Mouse (Mus musculus) left cerebral cortex, postnatal 36 days (tissue): Measurements from ENCODE around the gene Cox5a. TPM values are rescaled to one million over a fixed set of nuclear protein-coding genes. Genes with fewer than 3 reads are reported as not detected.
A peak's percentile ranks its signal among the peaks of the same experiment; 100 is the strongest.

Source experiments
- DNase-seq, 2 experiments: peaks; one replicate each; pipeline ENCODE4 v3.0.0; 2021 to 2022; ENCODE audit warnings: low spot score in 2 of 2, mixed read lengths in 1 of 2
- intact Hi-C: fragments of 180-260 bp; cut with DNase I; formaldehyde crosslinking; loops from one replicate; pipeline ENCODE4 v1.15.1; 2025
- total RNA-seq, 2 experiments: library from RNA; stranded (reverse); gene quantifications; 2 replicates each; pipeline ENCODE4 v1.2.3; 2021

Gene Cox5a
- total RNA-seq: 100 to 1,000 TPM; 378 to 426 TPM

DNA sequence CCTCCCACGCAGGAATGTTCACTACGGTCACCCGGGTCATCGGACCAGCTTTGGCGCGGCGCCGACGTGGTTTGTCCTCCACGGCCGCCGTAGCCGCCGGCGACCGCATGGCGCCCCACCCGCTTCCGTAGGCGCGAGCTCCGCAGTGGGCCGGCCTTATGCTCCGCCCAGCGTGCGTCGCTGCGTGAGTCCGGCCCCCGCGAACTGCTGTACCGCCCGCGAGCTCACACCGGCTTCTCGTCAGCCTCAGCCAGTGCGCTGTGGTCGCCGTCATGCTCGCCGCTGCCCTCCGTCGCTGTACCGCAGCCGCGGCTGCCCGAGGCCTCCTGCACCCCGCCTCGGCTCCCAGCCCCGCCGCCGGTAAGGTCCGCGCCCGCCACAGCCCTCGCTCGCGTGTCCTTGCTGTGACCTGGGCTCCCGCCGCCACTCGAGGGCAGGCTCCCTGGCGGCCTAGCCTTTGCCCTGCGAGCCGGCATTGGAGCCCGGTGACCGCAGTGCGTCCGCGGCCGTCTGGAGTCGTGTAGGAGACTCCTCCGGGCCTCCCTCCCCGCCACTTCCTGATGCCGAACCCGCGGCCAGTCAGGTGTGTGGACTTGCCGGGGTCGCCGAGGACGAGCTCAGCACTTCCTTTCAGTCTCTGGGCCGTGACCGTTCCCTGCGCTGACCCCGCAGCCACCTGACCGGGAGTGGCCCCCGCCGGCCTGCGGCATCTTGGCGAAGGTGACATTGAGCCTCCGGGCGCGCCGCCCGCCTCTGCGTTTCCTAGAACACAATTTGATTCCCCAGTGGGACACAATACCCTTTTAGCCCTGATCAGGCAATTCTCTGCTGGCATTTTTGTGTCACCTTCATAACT lies at the start of gene Cox5a:
Gene Cox5a (plus strand): TSS at position 219 of the 856 bp plus-strand sequence.
- peak; percentile 93 to 95 for DNase-seq
- intact Hi-C loops: loop anchor here (2.0 to 5.0 kb wide), 3 partner anchors 16 to 444 kb away; partner anchors contain the start of genes Rpp25 and Scamp5

GRCm38 (mm10) chr9:57485774-57486173 lies 35.3 kb upstream of the Cox5a start:
- intact Hi-C loops: loop anchor here (2.0 kb wide), 1 partner anchor 31 kb away; no protein-coding TSS in a partner anchor

GRCm38 (mm10) chr9:57487807-57488206 lies 33.3 kb upstream of the Cox5a start:
- intact Hi-C loops: loop anchor here (2.0 kb wide), 1 partner anchor 29 kb away; no protein-coding TSS in a partner anchor
- no peak for DNase-seq

More at GRCm38 (mm10) chr9:57485774-57486173, 35.3 kb upstream of the Cox5a start:
- peak; percentile 77 to 84 for DNase-seq

- no peak for DNase-seq
- intact Hi-C loops: no loop called here
Observed at GRCm38 (mm10) chr9:57493532-57493931, 27.5 kb upstream of the Cox5a start.

GRCm38 (mm10) chr9:57494970-57495369 lies 26.1 kb upstream of the Cox5a start:
- intact Hi-C loops: no loop called here
- DNase-seq: no peak

DNA sequence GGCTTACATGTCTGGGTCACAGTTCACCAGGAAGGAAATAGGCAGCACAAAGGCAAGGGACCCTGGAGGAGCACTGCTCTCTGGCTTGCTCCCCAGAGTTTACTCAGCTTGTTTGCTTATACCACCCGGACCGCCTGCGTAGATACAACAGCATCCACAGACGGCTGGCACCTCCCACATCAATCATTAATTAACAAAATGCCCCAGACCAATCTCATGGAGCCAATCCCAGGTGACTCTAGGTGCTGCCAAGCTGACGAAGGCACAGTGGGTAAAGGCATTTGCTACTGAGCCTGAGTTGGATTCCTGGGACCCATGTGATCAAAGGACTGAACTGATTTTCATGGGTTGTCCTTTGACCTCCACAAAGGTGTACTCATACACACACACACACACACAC lies 23.8 kb upstream of the Cox5a start:
- no peak for DNase-seq
- intact Hi-C loops: no loop called here

DNA sequence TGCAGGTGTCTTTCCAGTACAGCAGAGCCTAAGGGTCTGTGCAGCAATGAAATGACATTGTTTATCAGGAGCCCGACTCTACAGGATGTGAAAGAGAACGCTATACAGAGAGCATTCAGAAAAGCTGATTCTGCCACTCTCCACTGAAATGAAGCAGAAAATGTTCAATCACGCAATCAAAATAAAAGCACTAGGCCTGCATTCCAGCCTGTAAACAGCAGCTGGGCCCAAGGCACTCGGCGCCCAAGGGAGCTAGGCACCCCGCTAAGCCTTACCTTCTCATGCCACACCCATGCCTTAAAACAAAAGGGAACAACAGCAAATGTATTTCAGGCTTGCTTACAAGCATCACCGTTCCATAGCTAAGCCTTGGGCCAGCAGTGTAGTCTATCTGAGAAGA lies 22.5 kb upstream of the Cox5a start:
- intact Hi-C loops: no loop called here
- no peak for DNase-seq

DNA sequence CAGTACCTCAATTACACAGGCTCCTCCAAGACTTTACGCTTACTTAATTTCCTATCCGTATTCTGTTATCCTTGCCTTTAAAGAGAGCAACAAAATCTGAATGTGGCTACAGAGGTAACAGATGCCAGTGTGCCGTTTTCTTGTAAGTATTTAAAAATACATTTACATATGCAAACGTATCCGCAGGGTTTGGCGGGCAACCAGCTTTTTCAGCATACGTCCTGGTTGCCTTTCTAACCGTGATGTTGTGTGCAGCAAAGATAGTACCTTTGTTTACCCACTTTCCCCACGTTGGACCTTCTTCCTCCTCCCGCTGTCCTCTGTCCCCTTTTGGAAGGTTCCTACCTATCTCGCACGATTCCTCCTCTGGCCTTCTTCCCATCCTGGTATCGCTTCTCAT lies 19.6 kb upstream of the Cox5a start:
- intact Hi-C loops: loop anchor here (5.0 to 10.0 kb wide), 2 partner anchors 34 to 237 kb away; partner anchors contain the start of genes 1700017B05Rik and Scamp5
- DNase-seq: peak in 1 of 2 experiments; percentile 33

DNA sequence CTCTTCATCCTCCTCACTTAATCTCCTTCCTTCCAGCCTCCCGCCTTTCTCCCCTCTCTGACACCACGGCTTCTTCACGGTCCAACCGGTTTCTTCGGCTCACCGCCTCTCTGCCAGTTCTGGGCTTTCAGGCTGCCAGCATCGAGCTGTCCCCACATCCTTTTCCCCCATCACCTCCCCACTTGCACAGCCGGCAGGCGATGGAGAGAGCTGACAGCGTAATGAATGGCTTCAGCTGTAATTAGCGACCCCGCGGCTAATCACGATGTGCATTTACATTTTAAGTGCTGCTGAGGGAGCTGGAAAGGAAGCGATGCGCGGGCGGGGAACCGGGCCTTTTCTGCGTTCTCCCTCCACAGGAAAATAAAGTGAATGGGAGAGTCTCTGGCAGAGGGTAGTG lies 19.2 kb upstream of the Cox5a start:
- intact Hi-C loops: loop anchor here (5.0 to 10.0 kb wide), 2 partner anchors 35 to 237 kb away; partner anchors contain the start of genes 1700017B05Rik and Scamp5
- peak; percentile 50 to 55 for DNase-seq

DNA sequence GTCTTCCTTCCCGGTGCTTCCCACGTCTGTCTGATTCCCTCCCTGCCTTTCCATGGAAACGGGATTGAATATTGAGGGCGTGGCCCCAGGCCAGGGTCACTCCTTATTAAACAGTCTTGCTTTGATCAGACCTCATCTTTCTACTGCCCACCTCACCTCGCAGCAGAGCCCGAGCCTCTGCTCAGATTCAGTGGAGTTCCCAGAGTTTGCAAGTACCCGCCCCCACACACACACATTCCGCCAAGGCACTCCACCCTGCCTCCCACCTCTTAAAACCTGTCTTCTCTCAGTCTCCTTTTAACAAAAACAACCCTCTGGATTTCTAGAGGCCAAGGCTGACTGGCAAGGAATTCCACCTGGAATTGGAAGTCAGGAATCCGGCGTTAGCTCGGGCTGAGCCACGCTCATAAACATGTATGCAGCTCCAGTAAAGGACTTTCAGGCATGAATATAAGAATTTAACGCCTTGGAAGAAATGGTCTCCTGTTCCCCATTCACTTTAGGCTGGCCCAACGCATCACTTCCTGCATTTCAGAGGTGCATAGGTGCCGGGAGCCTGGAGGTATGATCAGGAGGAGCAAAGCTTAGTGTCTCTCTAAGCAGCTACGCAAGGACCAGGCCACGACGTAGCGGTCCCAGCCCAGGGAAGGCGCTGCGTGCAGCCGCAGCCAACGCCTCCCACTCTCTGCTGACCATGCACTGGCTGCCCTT lies 18.0 kb upstream of the Cox5a start:
- intact Hi-C loops: loop anchor here (5.0 to 10.0 kb wide), 2 partner anchors 36 to 238 kb away; partner anchors contain the start of genes 1700017B05Rik and Scamp5

DNA sequence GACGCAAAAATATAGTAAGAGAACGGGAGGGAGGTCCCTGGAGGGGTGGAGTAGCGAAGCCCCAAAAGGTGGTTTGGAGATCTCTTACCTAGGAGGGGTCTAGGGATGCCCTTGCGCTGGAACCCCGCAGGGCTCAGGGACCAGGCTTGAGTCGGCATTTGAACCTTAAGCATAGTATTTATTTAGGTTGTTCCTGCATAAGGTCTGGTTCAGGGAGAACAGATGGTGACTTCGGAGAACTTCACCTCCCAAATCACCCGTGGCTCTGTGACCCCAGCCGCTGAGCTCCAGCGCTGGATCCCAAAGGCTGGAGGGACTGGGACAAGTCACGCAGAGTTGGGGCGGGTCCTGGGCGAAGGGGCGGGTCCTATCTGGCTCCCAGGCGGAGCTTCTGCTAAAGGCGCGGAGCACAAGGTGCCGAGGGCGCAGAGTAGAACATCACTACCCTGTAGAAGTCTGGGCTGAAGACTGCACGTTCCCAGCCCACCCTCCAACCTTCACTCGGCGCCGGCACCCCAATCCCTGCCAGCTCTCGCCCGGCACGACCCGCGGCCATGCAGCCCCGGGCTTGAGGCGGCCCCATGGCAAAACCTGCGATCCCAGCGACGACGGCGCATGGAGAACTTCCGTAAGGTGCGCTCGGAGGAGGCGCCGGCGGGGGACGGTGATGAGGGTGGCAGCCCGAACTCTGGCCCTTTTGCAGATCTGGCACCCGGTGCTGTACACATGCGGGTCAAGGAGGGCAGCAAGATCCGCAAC lies 17.3 kb upstream of the Cox5a start, which contains the start of gene Rpp25:
Gene Rpp25 (plus strand): TSS at position 405 of the 759 bp plus-strand sequence.
- intact Hi-C loops: loop anchor here (2.0 to 10.0 kb wide), 3 partner anchors 17 to 239 kb away; partner anchors contain the start of genes 1700017B05Rik, Cox5a and Scamp5
- peak; percentile 49 to 63 for DNase-seq

More for the DNA sequence above, 18.0 kb upstream of the Cox5a start:
- peak; percentile 33 to 42 for DNase-seq

- DNase-seq: peak; percentile 59 to 61
- intact Hi-C loops: loop anchor here (2.0 to 10.0 kb wide), 3 partner anchors 16 to 240 kb away; partner anchors contain the start of genes 1700017B05Rik, Cox5a and Scamp5
Observed at GRCm38 (mm10) chr9:57504381-57504700, 16.7 kb upstream of the Cox5a start.

- intact Hi-C loops: loop anchor here (2.0 to 10.0 kb wide), 3 partner anchors 16 to 240 kb away; partner anchors contain the start of genes 1700017B05Rik, Cox5a and Scamp5
- no peak for DNase-seq
Observed at GRCm38 (mm10) chr9:57504891-57505290, 16.2 kb upstream of the Cox5a start.

- peak; percentile 52 to 54 for DNase-seq
- intact Hi-C loops: loop anchor here (2.0 to 10.0 kb wide), 2 partner anchors 15 to 241 kb away; partner anchors contain the start of genes 1700017B05Rik and Cox5a
Observed at GRCm38 (mm10) chr9:57505700-57506099, 15.4 kb upstream of the Cox5a start.

- no peak for DNase-seq
- intact Hi-C loops: no loop called here
Observed at GRCm38 (mm10) chr9:57510577-57510976, 10.5 kb upstream of the Cox5a start.

GRCm38 (mm10) chr9:57517113-57517512 lies 4.0 kb upstream of the Cox5a start:
- peak in 1 of 2 experiments; percentile 35 for DNase-seq
- intact Hi-C loops: loop anchor here (2.0 to 5.0 kb wide), 2 partner anchors 30 to 40 kb away; no protein-coding TSS in a partner anchor

DNA sequence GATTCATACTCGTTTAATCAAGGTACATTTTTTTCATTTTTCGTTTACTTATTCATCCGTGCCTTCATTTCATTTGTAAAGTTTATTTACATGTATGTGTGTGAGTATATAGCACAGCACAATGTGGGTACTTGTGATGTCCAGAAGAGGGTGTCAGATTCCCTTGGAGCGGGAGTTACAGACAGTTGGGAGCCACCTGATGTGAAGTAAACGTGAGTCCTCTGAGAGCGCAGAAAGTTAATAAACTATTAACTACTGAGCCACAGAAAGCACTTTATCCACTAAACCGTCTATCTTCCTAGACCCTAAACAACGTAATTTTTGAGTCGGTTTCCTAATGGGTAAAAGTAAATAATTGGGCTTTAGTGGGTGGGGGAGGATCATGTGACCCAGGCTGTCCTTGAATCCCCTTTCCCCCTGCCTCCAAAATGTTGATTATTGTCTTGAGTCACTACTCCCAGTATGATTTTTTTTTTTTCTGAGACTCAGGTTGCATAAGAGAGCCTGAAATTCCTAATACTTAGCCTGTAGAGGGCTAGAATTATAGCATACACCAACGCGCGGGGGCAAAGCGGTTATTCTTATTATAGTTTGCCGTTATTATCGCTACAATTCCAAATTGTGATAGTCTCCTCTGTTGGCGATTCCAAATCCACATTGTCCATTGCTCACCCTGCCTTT lies 559 bp upstream of the Cox5a start:
- no peak for DNase-seq
- intact Hi-C loops: loop anchor here (2.0 to 5.0 kb wide), 3 partner anchors 16 to 443 kb away; partner anchors contain the start of genes Rpp25 and Scamp5
